Mouse (Mus musculus): ENCODE measurements around the gene Mbnl2. TPM values are rescaled to one million over a fixed set of nuclear protein-coding genes. Genes with fewer than 3 reads are reported as not detected.
A peak's percentile ranks its signal among the peaks of the same experiment; 100 is the strongest.

Gene Mbnl2
- total RNA-seq, 2 experiments from 2014 or later: 122 to 131 TPM

GRCm38 (mm10) chr14:120391701-120392100, 116.2 kb downstream of the Mbnl2 start:
- intact Hi-C loops (cut with DNase I): loop anchor here (5.0 kb wide), 1 partner anchor 114 kb away; the partner anchor contains the start of gene Mbnl2

GRCm38 (mm10) chr14:120392441-120392840, 117.0 kb downstream of the Mbnl2 start:
- intact Hi-C loops (cut with DNase I): loop anchor here (5.0 kb wide), 1 partner anchor 115 kb away; the partner anchor contains the start of gene Mbnl2
- DNase-seq (ENCODE audit: extremely low spot score in 1 of 2, low spot score in 2 of 2): no peak

More at GRCm38 (mm10) chr14:120391701-120392100, 116.2 kb downstream of the Mbnl2 start:
- DNase-seq (ENCODE audit: extremely low spot score in 1 of 2, low spot score in 2 of 2): peak in 1 of 2 experiments; percentile 68

GRCm38 (mm10) chr14:120393441-120393840, 118.0 kb downstream of the Mbnl2 start:
- no peak for DNase-seq (ENCODE audit: extremely low spot score in 1 of 2, low spot score in 2 of 2)
- intact Hi-C loops (cut with DNase I): loop anchor here (5.0 kb wide), 1 partner anchor 116 kb away; the partner anchor contains the start of gene Mbnl2

- DNase-seq (ENCODE audit: extremely low spot score in 1 of 2, low spot score in 2 of 2): no peak
- intact Hi-C loops (cut with DNase I): loop anchor here (5.0 kb wide), 1 partner anchor 117 kb away; the partner anchor contains the start of gene Mbnl2
These were observed 118.7 kb downstream of the Mbnl2 start for GRCm38 (mm10) chr14:120394216-120394615.

GRCm38 (mm10) chr14:120394827-120395226, 119.4 kb downstream of the Mbnl2 start:
- DNase-seq (ENCODE audit: extremely low spot score in 1 of 2, low spot score in 2 of 2): no peak
- intact Hi-C loops (cut with DNase I): loop anchor here (5.0 kb wide), 1 partner anchor 118 kb away; the partner anchor contains the start of gene Mbnl2

GRCm38 (mm10) chr14:120395501-120395900, 120.0 kb downstream of the Mbnl2 start:
- no peak for DNase-seq (ENCODE audit: extremely low spot score in 1 of 2, low spot score in 2 of 2)
- intact Hi-C loops (cut with DNase I): no loop called here

- peak; percentile 60 to 69 for DNase-seq (ENCODE audit: extremely low spot score in 1 of 2, low spot score in 2 of 2)
- intact Hi-C loops (cut with DNase I): loop anchor here (2.0 kb wide), 2 partner anchors 259 to 321 kb away; no protein-coding TSS in a partner anchor
These were observed 122.6 kb downstream of the Mbnl2 start for GRCm38 (mm10) chr14:120397871-120398647.

GRCm38 (mm10) chr14:120399614-120400013, 124.1 kb downstream of the Mbnl2 start:
- no peak for DNase-seq (ENCODE audit: extremely low spot score in 1 of 2, low spot score in 2 of 2)
- intact Hi-C loops (cut with DNase I): loop anchor here (2.0 to 10.0 kb wide), 4 partner anchors 78 to 323 kb away; partner anchors contain the start of gene Rap2a

GRCm38 (mm10) chr14:120401158-120401557, 125.7 kb downstream of the Mbnl2 start:
- no peak for DNase-seq (ENCODE audit: extremely low spot score in 1 of 2, low spot score in 2 of 2)

GRCm38 (mm10) chr14:120402715-120403114, 127.2 kb downstream of the Mbnl2 start:
- no peak for DNase-seq (ENCODE audit: extremely low spot score in 1 of 2, low spot score in 2 of 2)
- intact Hi-C loops (cut with DNase I): loop anchor here (5.0 to 10.0 kb wide), 2 partner anchors 75 to 262 kb away; partner anchors contain the start of gene Rap2a

More at GRCm38 (mm10) chr14:120401158-120401557, 125.7 kb downstream of the Mbnl2 start:
- intact Hi-C loops (cut with DNase I): loop anchor here (5.0 to 10.0 kb wide), 2 partner anchors 76 to 264 kb away; partner anchors contain the start of gene Rap2a

GRCm38 (mm10) chr14:120404364-120404763, 128.9 kb downstream of the Mbnl2 start:
- DNase-seq (ENCODE audit: extremely low spot score in 1 of 2, low spot score in 2 of 2): no peak
- intact Hi-C loops (cut with DNase I): loop anchor here (5.0 to 10.0 kb wide), 2 partner anchors 73 to 260 kb away; partner anchors contain the start of gene Rap2a

- intact Hi-C loops (cut with DNase I): loop anchor here (5.0 to 10.0 kb wide), 2 partner anchors 72 to 260 kb away; partner anchors contain the start of gene Rap2a
These were observed 129.5 kb downstream of the Mbnl2 start for GRCm38 (mm10) chr14:120404811-120405582.

GRCm38 (mm10) chr14:120405597-120405996, 130.1 kb downstream of the Mbnl2 start:
- intact Hi-C loops (cut with DNase I): loop anchor here (10.0 kb wide), 1 partner anchor 259 kb away; no protein-coding TSS in a partner anchor

More at GRCm38 (mm10) chr14:120404811-120405582, 129.5 kb downstream of the Mbnl2 start:
- no peak for DNase-seq (ENCODE audit: extremely low spot score in 1 of 2, low spot score in 2 of 2)

GRCm38 (mm10) chr14:120406271-120406670, 130.8 kb downstream of the Mbnl2 start:
- DNase-seq (ENCODE audit: extremely low spot score in 1 of 2, low spot score in 2 of 2): no peak
- intact Hi-C loops (cut with DNase I): loop anchor here (10.0 kb wide), 1 partner anchor 259 kb away; no protein-coding TSS in a partner anchor

More at GRCm38 (mm10) chr14:120405597-120405996, 130.1 kb downstream of the Mbnl2 start:
- no peak for DNase-seq (ENCODE audit: extremely low spot score in 1 of 2, low spot score in 2 of 2)

GRCm38 (mm10) chr14:120406820-120407219, 131.4 kb downstream of the Mbnl2 start:
- DNase-seq (ENCODE audit: extremely low spot score in 1 of 2, low spot score in 2 of 2): no peak
- intact Hi-C loops (cut with DNase I): loop anchor here (10.0 kb wide), 1 partner anchor 258 kb away; no protein-coding TSS in a partner anchor

- intact Hi-C loops (cut with DNase I): loop anchor here (10.0 kb wide), 1 partner anchor 255 kb away; no protein-coding TSS in a partner anchor
These were observed 134.4 kb downstream of the Mbnl2 start for GRCm38 (mm10) chr14:120409854-120410253.

GRCm38 (mm10) chr14:120416886-120417285, 141.4 kb downstream of the Mbnl2 start:
- intact Hi-C loops (cut with DNase I): no loop called here
- DNase-seq (ENCODE audit: extremely low spot score in 1 of 2, low spot score in 2 of 2): no peak

More at GRCm38 (mm10) chr14:120409854-120410253, 134.4 kb downstream of the Mbnl2 start:
- no peak for DNase-seq (ENCODE audit: extremely low spot score in 1 of 2, low spot score in 2 of 2)

- DNase-seq (ENCODE audit: extremely low spot score in 1 of 2, low spot score in 2 of 2): no peak
- intact Hi-C loops (cut with DNase I): no loop called here
These were observed 143.5 kb downstream of the Mbnl2 start for GRCm38 (mm10) chr14:120418964-120419363.
